Mouse (Mus musculus) lung, embryonic 15.5 days (tissue): ENCODE results near the gene Wasl. TPM values are rescaled to one million over a fixed set of nuclear protein-coding genes. Genes with fewer than 3 reads are reported as not detected.

ENCODE experiments used
- ATAC-seq: fragments of 200-750 bp; cut with Nextera tagmentation; 2 replicates; pipeline ENCODE4 v1.8.0; 2017; ENCODE audit warnings: moderate number of reproducible peaks, borderline replicate concordance; ENCODE audit not compliant: low FRiP score, low TSS enrichment; ENCODE audit errors: extremely low read depth
- H3K27ac ChIP-seq: fragments of 300-500 bp; sonication (generic); 2 replicates; pipeline ENCODE4 v1.5.1; 2015; ENCODE audit warnings: moderate library complexity, mild to moderate bottlenecking, inconsistent platforms
- H3K27me3 ChIP-seq: fragments of 300-500 bp; sonication (generic); 2 replicates; pipeline ENCODE4 v1.6.1; 2015; ENCODE audit warnings: inconsistent platforms
- H3K36me3 ChIP-seq: fragments of 300-500 bp; sonication (generic); 2 replicates; pipeline ENCODE4 v1.6.1; 2015; ENCODE audit warnings: inconsistent platforms
- H3K4me1 ChIP-seq: fragments of 300-500 bp; sonication (generic); 2 replicates; pipeline ENCODE4 v1.6.1; 2015; ENCODE audit warnings: inconsistent platforms
- H3K4me2 ChIP-seq: fragments of 300-500 bp; sonication (generic); 2 replicates; pipeline ENCODE4 v1.6.1; 2015; ENCODE audit warnings: inconsistent platforms, mild to moderate bottlenecking, moderate library complexity
- H3K4me3 ChIP-seq: fragments of 300-500 bp; sonication (generic); 2 replicates; pipeline ENCODE4 v1.5.1; 2015; ENCODE audit warnings: mild to moderate bottlenecking, inconsistent platforms
- H3K9ac ChIP-seq: fragments of 300-500 bp; sonication (generic); 2 replicates; pipeline ENCODE4 v1.6.1; 2015; ENCODE audit warnings: inconsistent platforms
- H3K9me3 ChIP-seq: fragments of 300-500 bp; sonication (generic); 2 replicates; pipeline ENCODE4 v1.6.1; 2016; ENCODE audit warnings: inconsistent platforms
- WGBS: fragments of 180-500 bp; shearing (Covaris S2); methylation state at CpG from one replicate; pipeline ENCODE4 v1.1.7; 2015; 5-methylcytosine and 5-hydroxymethylcytosine counted together
- polyA plus RNA-seq: library from polyadenylated mRNA; unstranded; fragments of >200 nt; fragmentation: Nextera tagmentation; extraction: Ambion mirVana; gene quantifications from 2 replicates; pipeline ENCODE4 v1.2.1, GENCODE M21; 2015

The Wasl gene
- polyA plus RNA-seq, 1 experiment from 2014 or later, result 68.5 TPM

DNA sequence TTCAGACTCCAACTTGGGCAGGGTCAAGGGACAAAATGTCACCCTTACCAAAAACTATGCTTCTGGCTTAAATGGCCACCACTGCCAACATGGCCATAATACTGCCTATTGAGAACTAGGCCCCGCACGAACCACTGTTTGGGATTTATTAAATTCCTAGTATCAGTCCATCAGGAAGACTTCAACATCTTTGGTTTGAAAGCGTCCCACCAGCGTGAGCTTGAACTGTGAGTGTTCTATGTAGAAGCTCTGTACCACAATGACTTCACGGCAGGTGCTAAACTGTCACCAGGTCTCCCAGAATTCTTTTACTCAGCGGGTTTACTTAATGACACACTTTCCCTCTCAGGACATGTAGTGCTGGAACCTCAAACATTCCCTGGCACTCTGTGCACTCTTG lies 51.5 kb downstream of the Wasl start:
- ATAC-seq, result no peak
- H3K36me3 ChIP-seq, result peaks cover 37% of the 10 kb centered on the region

DNA sequence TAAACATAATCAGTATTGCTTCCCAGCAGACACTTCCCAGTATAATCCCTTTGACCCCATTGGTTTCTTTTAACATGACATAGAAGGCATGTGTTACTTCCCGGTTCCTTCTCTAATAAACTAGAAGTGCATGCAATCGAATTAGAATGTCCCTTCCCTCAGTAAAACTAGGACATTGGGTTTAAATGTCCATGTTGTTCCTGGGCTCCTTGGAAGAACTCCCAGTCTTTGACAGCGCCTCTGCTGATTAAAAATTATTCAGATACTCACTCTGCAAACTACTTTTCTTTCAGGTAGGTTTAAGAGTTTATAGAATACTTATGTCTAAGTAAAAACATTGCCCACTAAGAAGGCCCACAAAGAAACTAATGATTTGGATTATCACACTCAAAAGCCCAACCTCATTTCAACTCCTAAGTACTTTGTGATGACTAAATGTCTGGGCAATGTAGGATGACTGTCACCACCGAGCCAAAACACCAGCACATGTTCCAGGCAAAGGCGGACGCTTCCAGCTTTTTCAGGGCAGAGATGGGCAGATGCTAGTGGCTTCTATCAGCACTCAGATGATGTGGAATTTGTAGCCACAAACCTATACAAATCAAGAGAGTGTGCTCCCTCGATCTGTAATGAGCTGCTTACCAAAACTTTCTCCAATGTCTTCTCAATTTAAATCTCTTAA lies 52.6 kb downstream of the Wasl start:
- no peaks in the 10 kb centered on the region for H3K27me3 ChIP-seq
- H3K36me3 ChIP-seq, result peaks cover 27% of the 10 kb centered on the region
- no peak for ATAC-seq
- H3K4me3 ChIP-seq, result no peak overlapping the region
- no peak overlapping the region for H3K9ac ChIP-seq
- no peak overlapping the region for H3K27ac ChIP-seq
- H3K4me1 ChIP-seq, result 0 out of 2 replicates have a peak, but pooled peaks cover 2% of the 10 kb centered on the region
- no peak overlapping the region for H3K4me2 ChIP-seq
- H3K9me3 ChIP-seq, result no peaks in the 10 kb centered on the region
- 83% methylated on average over 7 of the region's 7 CpGs for WGBS

More for the DNA sequence above, 51.5 kb downstream of the Wasl start:
- Histone ChIP-seq H3K4me2 (no peak overlapping the region), H3K27me3 (no peaks in the 10 kb centered on the region), H3K4me3 (no peak overlapping the region), H3K27ac (no peak overlapping the region), H3K4me1 (no peaks in the 10 kb centered on the region), H3K9ac (no peak overlapping the region), H3K9me3 (no peaks in the 10 kb centered on the region)
- 91% methylated on average over 6 of the region's 6 CpGs for WGBS

DNA sequence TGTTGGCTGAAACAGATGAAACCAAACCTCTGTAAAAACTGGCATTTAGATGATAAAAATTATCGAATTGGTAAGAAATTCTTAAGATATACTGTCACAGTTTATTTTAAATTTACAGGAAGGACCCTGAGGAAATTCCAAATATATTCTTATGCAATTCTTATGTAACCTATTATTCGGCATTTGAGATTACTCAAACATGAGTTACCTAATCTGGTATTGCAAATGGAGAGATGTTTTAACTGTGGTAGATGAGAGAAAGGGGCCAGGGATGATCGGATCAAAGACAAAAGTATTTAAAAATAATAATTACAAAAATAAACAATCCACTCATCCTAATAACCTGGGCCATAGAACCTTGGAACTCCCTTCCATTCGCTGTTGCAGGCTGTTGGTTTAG lies 54.5 kb downstream of the Wasl start:
- 77% methylated on average over 4 of the region's 4 CpGs for WGBS
- no peaks in the 10 kb centered on the region for H3K9me3 ChIP-seq
- no peak overlapping the region for H3K4me2 ChIP-seq
- 0 out of 2 replicates have a peak, but pooled peaks cover 3% of the 10 kb centered on the region for H3K4me1 ChIP-seq
- no peak overlapping the region for H3K4me3 ChIP-seq
- no peaks in the 10 kb centered on the region for H3K27me3 ChIP-seq
- ATAC-seq, result no peak
- peaks cover 16% of the 10 kb centered on the region for H3K36me3 ChIP-seq
- no peak overlapping the region for H3K9ac ChIP-seq
- H3K27ac ChIP-seq, result no peak overlapping the region

DNA sequence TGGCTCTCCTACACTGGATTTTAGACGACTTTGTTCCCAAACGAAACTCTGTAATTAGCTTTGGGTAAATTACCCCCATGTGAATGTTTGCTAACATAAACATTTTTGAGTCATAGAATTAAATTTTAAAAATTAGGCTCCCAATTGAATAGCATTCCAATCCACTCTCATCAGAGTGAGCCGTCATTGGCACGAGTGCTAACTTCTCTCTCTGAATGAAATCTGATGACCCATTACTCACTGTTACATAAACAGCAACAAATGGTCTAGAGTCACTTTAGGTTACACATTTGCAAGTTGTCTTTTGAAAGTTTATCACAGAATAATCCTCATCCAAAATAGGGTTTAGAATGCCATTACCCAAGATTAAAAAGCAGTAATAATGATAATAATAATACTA lies 55.3 kb downstream of the Wasl start:
- no peaks in the 10 kb centered on the region for H3K27me3 ChIP-seq
- H3K27ac ChIP-seq, result no peak overlapping the region
- no peak overlapping the region for H3K9ac ChIP-seq
- H3K9me3 ChIP-seq, result no peaks in the 10 kb centered on the region
- 46% methylated on average over 4 of the region's 4 CpGs for WGBS
- H3K4me3 ChIP-seq, result no peak overlapping the region
- ATAC-seq, result no peak
- H3K4me1 ChIP-seq, result 0 out of 2 replicates have a peak, but pooled peaks cover 3% of the 10 kb centered on the region
- peaks cover 10% of the 10 kb centered on the region for H3K36me3 ChIP-seq
- H3K4me2 ChIP-seq, result no peak overlapping the region

- H3K9me3 ChIP-seq, result no peaks in the 10 kb centered on the region
- H3K4me2 ChIP-seq, result no peak overlapping the region
- 0 out of 2 replicates have a peak, but pooled peaks cover 3% of the 10 kb centered on the region for H3K4me1 ChIP-seq
- H3K4me3 ChIP-seq, result no peak overlapping the region
- 86% methylated on average over 3 of the region's 3 CpGs for WGBS
- 0 out of 2 replicates have a peak, but pooled peaks cover 5% of the 10 kb centered on the region for H3K36me3 ChIP-seq
- H3K27me3 ChIP-seq, result no peaks in the 10 kb centered on the region
- ATAC-seq, result no peak
- no peak overlapping the region for H3K9ac ChIP-seq
- no peak overlapping the region for H3K27ac ChIP-seq
These were observed 56.1 kb downstream of the Wasl start for GRCm38 (mm10) chr6:24608682-24609081.

GRCm38 (mm10) chr6:24608129-24608528 lies 56.7 kb downstream of the Wasl start:
- Histone ChIP-seq H3K27ac (no peak overlapping the region), H3K9ac (no peak overlapping the region), H3K4me3 (no peak overlapping the region), H3K9me3 (no peaks in the 10 kb centered on the region), H3K36me3 (0 out of 2 replicates have a peak, but pooled peaks cover under 1% of the 10 kb centered on the region), H3K4me2 (no peak overlapping the region), H3K4me1 (0 out of 2 replicates have a peak, but pooled peaks cover 3% of the 10 kb centered on the region), H3K27me3 (no peaks in the 10 kb centered on the region)
- WGBS, result 63% methylated on average over 4 of the region's 4 CpGs
- ATAC-seq, result no peak

DNA sequence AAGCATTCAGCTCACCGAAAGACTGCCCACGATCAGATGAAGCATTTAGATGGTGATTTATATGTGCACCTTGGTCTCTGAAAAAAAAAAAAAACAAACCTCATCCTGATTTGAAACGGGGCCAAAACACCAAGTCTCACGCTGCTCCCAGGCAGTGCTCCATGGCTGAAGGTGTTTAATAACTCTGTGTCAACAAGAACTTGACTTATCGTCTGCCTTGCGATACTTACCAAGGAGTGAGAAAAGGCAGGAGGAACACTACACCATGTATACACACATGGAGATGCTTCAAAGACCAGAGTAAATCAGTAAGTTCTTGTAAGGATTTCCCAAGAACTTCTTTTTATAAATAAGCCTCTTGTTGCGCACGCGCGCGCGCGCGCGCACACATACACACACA lies 57.3 kb downstream of the Wasl start:
- WGBS, result 67% methylated on average over 15 of the region's 15 CpGs
- H3K4me3 ChIP-seq, result no peak overlapping the region
- no peaks in the 10 kb centered on the region for H3K27me3 ChIP-seq
- H3K4me2 ChIP-seq, result no peak overlapping the region
- no peak overlapping the region for H3K9ac ChIP-seq
- ATAC-seq, result no peak
- H3K4me1 ChIP-seq, result 0 out of 2 replicates have a peak, but pooled peaks cover 3% of the 10 kb centered on the region
- no peaks in the 10 kb centered on the region for H3K36me3 ChIP-seq
- H3K9me3 ChIP-seq, result no peaks in the 10 kb centered on the region
- H3K27ac ChIP-seq, result no peak overlapping the region

GRCm38 (mm10) chr6:24606512-24606911 lies 58.3 kb downstream of the Wasl start:
- ATAC-seq, result no peak
- Histone ChIP-seq H3K27ac (no peak overlapping the region), H3K4me3 (no peak overlapping the region), H3K27me3 (no peaks in the 10 kb centered on the region), H3K36me3 (no peaks in the 10 kb centered on the region), H3K9ac (no peak overlapping the region), H3K4me1 (peaks cover 6% of the 10 kb centered on the region; the same call in 1 of the 2 replicates), H3K4me2 (no peak overlapping the region), H3K9me3 (no peaks in the 10 kb centered on the region)
- WGBS, result 61% methylated on average over 10 of the region's 10 CpGs

DNA sequence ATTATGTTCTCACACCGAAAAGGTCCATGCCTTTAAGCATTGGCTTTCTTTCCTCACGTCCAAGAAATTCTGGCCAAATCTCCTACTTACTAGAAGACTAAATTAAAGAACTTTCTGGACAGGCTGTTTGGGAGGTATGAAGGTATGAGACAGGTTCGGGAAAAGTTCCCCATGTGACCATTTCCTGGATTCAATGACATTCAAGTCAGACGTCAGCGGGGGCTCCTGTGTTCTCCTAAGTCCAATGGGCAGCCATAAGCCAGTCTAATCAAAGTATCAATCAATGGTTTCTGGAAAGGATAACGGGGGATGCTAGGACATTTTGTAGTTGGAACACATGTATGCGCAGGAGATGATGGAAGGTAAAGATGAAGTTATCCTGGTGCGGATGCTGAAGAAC lies 59.2 kb downstream of the Wasl start:
- Histone ChIP-seq H3K27me3 (no peaks in the 10 kb centered on the region), H3K27ac (no peak overlapping the region), H3K9ac (no peak overlapping the region), H3K4me2 (no peak overlapping the region), H3K9me3 (no peaks in the 10 kb centered on the region), H3K4me3 (no peak overlapping the region), H3K36me3 (no peaks in the 10 kb centered on the region), H3K4me1 (peaks cover 11% of the 10 kb centered on the region)
- 92% methylated on average over 8 of the region's 8 CpGs for WGBS
- ATAC-seq, result no peak

DNA sequence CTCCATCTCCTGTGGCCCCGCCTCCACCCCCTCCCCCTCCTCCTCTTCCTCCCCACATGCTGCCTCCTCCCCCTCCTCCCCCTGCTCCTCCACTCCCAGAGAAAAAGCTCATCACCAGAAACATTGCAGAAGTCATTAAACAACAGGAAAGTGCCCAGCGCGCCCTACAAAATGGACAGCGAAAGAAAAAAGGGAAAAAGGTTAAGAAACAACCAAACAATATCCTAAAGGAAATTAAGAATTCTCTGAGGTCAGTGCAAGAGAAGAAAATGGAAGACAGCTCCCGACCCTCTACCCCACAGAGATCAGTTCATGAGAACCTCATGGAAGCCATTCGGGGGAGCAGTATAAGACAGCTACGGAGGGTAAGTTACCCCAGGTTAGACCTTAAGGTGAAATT lies 60.5 kb downstream of the Wasl start:
- Histone ChIP-seq H3K9me3 (no peaks in the 10 kb centered on the region), H3K4me1 (peaks cover 11% of the 10 kb centered on the region), H3K9ac (no peak overlapping the region), H3K4me3 (no peak overlapping the region), H3K4me2 (no peak overlapping the region), H3K27ac (no peak overlapping the region), H3K27me3 (no peaks in the 10 kb centered on the region), H3K36me3 (no peaks in the 10 kb centered on the region)
- no peak for ATAC-seq
- 93% methylated on average over 7 of the region's 7 CpGs for WGBS

GRCm38 (mm10) chr6:24602993-24603392 lies 61.8 kb downstream of the Wasl start:
- Histone ChIP-seq H3K27me3 (no peaks in the 10 kb centered on the region), H3K27ac (no peak overlapping the region), H3K4me1 (peaks cover 11% of the 10 kb centered on the region), H3K9me3 (no peaks in the 10 kb centered on the region), H3K4me3 (no peak overlapping the region), H3K36me3 (no peaks in the 10 kb centered on the region), H3K9ac (no peak overlapping the region), H3K4me2 (no peak overlapping the region)
- no peak for ATAC-seq
- WGBS, result 68% methylated on average over 5 of the region's 5 CpGs

GRCm38 (mm10) chr6:24602351-24602750 lies 62.5 kb downstream of the Wasl start:
- no peak for ATAC-seq
- Histone ChIP-seq H3K9me3 (no peaks in the 10 kb centered on the region), H3K4me3 (no peak overlapping the region), H3K4me2 (no peak overlapping the region), H3K9ac (no peak overlapping the region), H3K27ac (no peak overlapping the region), H3K36me3 (no peaks in the 10 kb centered on the region), H3K4me1 (peaks cover 11% of the 10 kb centered on the region), H3K27me3 (no peaks in the 10 kb centered on the region)
- WGBS, result 55% methylated on average over 3 of the region's 3 CpGs
